Mouse (Mus musculus) embryo, embryonic 11.5 days (tissue): ENCODE data around the gene Gm266.

ENCODE experiments used
- DNase-seq: peaks from one replicate; pipeline ENCODE4 v3.0.0-alpha.2; 2012; ENCODE audit warnings: low read depth, low spot score

The Gm266 gene

DNA sequence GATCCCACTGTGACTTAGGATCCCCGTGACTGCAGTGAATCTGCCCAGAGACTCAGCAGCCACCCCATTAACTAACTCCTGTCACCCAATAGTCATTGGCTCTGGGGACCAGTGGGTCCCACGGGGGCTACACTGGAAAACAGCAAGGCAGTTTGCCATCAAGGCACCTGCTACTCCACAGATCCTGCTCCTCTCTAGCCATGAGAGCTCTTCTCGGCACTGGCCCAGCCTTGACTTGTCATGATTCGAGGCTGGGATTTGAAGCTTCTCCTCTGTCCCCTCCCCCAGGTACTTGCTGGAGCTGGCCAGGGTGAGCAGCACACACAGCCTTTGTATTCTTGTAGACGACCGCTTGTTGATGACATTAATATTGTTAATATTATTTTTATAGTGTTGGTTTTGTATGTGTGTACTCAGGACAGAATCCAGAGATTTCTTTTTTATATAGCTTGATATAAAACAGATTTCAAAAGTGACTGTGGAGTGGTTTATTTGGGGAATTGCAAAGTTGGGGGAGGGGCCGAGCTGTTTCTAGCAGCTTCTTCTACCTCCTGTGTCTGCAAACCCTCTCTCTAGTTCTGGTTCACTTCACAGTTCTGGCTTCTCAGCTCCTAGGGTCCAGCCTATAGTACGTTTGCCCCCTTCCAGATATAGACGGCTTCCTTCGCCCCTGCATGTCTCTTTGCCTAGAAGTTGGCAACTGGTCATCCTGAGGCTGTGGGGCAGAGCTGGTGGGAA lies 30.9 kb downstream of the Gm266 start:
- DNase-seq, result no peak

DNA sequence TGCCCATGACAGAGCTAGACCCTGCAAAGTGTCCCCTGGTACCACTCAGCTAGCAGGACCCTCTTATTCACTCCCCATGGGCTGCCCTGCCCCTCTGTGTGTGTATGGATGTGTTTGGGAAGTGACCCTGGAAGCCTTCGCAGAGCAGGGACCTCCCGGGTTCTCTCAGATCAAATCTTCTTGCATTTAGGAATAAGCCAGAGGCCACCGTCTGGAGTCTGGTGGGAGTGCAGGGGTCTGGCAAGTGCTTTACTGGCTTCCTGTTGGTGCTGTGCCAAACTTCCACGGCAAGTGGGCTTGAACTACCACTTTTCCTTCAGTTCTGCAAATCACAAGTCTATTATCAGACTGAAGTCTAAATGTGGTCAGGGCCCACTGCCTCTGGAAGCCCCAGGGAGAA lies 31.6 kb downstream of the Gm266 start:
- DNase-seq, result no peak

DNA sequence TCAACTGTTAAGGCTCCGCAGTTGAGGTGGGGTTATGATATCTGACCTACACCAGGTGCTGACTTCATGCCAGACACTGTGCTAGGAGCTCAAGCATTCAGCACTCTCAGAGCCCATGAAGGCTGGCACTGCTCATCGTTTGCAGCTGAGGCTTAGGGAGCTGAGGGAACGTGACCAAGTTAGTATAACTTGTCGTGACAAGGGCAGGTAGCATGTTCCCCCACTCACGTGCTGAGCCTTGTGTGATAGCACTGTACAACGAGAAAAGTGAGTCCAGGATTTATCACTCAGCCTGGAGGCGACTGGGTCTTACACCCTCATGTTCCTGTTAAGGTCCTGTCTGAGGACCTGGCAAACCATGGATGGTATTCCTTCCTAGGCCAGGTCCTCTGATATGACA lies 34.1 kb downstream of the Gm266 start:
- DNase-seq, result no peak

DNA sequence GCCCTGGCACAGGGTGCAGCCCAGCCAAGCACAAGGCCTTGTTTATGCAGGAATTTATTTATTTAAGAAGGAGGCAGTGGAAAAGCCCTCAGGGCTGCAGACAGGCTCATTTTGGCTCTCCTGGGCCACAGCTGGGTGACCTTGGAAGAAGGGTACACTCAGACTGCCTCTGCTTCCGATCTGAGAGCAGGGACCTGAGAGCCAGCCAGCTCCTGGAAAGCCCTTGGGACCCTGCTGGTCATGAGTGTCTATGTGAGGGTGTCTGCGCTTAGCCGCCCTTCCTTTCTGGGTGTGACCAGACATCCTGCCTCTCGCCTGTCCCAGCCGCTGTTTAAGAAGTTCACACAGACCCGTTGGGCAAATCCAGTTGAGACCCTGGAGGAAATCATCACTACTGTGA lies 35.3 kb downstream of the Gm266 start:
- DNase-seq, result no peak

DNA sequence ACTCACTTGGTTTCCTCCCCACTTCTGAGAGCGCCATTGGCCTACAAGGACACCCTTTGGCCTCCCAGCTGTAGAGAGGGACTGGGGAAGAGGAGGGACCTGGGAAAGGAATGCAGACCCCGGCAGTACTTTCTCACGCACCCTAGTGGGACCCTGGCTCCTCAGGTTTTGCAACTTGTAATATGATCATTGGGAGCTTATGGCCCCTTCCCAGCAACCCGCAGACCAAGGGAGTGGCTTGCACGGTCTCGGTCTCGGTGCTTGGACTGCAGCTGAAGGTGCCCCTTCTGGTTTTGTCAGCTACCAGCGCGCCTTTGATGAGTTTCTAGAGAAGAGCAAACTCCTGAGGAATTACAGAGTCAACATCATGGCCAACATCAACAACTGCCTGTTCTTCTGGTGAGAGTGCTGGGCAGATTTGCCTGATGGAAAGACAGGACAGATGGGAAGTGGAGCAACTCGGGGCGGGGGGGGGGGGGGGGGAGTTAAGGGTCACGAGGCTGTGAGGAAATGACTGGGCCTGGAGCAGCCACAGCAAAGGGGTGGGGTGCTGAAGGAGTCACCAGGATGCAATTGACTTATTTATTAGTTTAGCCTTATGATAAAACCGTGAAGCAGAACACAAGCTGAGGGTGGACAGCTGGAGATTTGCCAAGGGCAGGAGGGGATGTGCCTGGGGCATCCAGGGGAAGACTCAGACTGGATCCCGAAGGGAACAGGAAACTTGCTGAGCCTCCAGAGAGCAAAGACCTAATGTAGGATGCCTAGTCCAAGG lies 36.5 kb downstream of the Gm266 start:
- no peak for DNase-seq

DNA sequence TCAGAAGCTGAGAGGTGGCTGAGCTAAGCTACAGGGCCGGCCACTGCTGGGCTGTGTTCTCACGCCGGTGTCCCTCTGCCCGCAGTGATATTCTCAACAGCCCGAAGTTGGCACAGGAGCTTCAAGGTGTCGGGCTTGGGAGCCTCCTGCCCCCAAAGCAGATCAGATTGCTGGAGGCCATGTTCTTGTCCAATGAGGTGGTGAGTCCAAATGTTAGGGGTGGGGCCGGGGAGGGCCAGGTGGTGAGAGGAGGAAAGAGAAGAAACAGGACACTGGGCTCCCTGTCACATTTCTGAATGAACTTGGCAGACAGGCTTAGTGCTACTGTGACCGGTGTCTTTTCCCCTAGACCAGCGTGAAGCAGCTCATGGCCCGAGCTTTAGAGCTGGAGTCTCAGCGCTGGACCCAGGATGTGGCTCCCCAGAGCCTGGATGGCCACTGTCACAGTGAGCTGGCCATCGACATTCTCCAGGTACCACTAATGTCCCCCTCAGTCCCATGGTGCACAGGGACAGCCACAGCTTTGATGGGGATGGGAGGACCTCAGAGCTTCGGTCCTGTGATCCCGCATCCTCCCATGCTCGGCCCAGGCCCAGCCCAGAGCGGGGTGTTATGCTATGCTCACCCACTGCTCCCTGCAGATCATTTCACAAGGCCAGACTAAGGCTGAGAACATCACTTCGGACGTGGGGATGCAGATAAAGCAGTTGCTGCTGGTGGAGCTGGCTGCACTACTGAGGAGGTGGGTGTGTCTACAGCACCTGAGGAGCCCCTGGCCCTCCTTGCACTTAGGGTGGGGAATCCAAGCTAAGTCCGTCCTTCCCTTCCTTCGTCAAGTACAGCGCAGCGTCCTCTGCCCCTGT lies 37.5 kb downstream of the Gm266 start:
- no peak for DNase-seq

DNA sequence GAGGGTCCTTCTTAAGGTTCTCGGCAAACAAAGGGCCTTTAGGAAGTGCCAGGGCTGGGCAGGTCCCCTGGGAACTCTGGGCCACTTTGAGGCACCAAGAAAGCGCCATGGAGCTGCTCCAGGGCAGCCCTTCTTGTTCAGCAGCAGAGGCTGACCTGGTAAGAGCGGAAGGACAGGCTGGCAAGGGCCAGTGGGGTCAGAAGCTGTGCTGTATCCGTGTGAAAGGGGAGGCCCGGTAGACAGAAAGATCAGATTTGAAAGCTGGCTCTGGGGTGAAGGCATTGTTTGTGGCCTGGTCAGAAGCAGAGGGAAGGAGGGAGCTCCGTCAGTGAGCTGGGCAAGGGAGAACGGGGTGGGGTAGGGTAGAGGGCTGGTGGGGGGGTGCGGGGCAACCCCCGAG lies 38.3 kb downstream of the Gm266 start:
- no peak for DNase-seq

DNA sequence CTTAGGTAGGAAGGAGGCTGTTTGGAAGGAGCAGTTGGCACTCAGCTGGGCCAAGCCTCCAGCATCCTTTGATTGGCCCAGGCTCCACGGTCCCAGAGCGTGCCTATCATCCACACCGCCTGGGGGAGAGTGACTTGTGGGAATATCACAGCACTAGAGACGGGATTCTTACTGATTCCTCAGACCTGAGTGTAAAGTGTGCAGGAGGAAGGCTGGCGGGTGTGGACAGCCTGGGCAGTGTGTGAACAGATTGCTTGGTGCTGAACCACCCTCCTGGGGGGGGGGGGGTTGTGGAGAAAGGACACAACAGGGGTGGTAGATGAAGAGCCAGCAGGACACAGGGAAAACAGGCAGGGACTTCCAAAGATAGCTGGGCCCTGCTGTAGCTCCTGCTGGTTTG lies 38.9 kb downstream of the Gm266 start:
- no peak for DNase-seq

DNA sequence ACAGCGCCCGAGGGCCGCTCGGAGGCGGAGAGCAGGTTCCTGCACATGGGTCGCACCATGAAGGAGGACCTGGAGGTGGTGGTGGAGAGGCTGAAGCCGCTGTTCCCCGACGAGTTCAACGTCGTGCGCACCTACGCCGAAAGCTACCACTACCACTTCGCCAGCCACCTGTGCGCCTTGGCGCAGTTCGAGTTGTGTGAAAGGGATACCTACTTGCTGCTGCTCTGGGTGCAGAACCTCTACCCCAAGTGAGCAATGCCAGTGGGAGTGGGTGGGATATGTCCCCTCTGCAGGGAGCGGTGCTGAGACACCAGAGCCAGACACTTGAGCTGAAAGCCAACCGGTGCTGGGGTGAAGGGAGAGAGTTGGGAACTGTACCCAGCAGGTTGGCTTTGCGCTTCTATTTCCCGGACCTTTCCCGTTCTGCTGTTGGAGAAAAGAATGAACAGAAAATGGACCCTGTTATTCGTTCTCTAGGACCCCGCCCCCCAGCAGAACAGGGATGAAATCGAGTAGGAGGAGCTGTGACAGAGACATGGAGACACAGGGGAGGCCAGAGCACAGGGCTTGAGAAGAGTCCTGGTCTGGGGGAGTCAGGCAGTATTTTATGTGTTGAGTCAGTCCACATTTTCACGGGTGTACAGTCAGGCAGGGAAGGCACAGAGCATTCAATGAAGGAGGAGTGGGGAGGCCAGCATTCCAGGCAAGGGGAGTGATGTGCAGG lies 39.6 kb downstream of the Gm266 start:
- no peak for DNase-seq

DNA sequence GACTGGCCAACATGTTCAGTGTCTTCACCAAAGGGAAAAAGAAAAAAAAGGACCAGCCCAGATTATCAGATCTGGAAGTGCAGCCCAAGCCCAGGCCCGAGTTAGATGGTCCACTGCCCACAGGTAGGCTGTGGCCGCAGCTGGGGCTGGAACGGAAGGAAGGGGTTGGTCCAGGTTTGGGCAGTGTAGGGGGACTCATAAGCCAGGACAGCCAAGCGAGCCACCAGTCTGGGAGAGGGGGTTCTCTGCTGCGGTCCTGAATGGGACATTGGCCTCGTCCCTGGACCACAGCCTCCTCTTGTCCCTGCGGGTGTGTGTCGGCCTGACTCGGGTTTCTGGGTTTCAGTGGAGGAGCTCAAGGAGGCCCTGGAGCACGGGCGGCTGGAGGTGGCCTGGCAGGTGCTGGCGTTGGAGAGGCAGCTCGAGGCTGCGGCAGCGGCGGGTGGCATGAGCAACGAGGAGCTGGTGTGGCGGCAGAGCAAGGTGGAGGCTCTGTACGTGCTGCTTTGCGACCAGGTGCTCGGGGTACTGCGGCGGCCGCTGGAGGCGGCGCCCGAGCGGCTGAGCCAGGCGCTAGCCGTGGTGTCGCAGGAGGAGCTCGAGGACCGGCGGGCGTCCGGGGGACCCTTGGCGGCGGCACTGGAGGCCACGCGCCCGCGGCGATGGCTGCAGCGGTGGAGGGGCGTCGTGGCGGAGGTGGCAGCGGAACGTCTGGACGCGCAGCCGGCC lies 40.3 kb downstream of the Gm266 start:
- DNase-seq, result no peak

DNA sequence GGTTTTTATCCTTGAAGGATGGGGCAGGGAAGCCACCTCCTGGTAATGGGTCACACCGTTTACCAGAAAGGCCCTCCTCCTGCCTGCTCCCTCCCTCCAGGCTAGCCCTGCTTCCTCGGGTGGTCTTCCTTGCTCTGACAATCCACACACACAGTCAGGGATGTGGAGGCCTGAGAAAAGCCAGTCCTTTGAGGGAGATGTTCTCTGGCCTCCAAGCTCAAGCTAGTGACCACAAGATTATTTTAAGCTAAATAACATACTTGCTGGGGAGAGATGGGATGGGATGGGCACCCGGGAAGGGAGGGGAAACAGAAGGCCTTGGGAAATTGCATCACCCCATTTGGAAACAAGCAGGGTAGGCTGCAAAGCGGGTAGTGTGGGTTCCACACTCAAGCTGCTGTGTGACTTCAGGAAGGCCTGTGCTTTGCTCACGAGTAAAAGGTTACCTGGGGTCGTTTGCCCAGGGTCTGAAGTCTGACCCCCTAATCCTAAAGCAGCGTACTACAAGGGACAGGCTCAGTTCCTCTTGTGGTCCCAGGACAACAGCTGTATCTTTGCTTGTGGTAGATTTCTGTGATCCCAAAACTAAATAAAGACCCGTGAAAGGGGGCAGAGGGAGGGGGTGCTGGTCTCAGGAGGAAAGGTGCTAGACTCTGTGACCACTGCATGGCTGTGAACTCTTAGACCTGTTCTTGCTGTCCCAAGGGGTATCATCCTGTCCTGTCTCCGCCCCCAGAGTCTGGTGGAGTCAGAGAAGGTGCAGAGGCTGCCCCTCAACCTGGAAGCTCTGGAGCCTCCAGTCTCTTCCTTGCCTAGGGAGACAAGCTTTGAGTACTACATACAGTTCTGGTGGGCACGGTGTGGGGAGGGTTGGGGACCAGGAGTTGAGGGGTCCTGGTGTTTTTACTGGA lies 41.4 kb downstream of the Gm266 start:
- no peak for DNase-seq

DNA sequence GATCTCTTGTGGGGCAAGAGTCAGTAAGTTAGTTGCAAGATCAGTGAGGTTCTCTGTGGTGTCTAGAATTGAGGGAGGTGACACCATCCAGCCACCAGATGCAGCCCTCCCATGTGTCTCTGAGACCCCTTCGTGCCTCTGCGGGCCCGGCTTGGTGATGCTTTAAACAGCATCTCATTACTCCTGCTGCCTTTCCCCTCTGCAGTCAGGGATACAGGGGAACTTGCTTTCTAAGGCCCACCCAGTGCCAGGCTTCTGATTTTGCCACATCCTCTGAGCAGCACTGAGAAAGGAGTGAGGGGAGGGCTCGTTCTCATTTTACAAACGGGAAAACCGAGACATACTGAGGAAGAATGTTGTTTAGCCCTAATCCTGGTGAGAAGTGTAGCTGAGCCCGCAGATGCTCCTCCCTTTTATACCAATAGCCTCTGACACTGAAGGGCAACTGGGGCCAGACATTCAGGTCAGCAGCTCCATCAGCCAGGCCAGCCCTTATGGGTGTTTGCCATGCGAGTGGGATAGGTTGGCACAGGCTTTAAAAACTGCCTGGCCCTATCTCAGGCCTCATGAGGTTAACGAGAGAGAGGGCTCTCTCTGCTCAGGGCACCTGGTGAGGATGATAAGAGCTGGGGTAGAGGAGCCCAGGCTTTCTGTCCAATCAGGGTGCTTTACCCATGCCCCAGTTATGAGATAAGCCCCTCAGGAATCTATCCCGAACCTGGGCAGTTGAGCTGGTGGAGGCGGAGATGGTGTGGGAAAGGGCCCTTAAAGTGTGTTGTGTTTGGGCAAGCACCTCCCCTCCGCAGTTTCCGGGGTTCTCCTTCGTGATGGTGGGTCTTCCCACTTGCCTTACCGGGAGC lies 42.4 kb downstream of the Gm266 start:
- no peak for DNase-seq

DNA sequence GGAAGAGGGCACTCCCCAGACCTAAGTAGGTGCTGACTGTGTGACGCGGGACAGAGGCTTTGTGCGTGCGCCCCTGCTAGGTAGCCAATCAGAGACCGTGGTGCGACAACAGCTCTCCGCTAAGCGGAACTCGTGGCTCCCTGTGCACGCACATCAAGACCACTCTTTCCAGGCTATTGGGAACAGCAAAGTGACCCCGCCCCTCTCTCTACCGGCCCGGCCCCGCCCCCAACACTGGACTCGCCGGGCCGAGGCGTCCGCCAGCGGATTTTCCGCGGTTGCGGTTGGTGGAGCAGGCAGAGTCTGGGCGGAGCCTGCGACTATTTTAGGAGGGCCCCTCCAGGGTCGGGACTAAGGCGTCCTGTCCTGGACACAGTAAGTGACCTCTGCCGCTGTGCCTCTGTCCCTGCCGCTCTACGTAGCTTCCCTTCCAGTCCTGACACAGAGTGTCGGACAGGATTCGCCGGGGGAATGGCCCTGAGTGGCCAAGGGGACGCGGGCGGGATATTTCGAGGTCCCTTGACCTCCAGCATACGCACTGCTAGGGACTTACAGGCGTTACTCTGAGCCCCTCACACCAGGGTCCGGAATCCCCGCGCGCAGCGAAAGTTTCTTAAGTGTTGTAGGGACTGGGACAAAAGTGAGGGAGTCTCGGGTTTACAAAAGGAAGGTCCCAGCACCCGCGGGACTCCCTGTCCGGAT lies 43.2 kb downstream of the Gm266 start, which contains the start of gene Tnfaip2:
Tnfaip2 (plus strand) TSS at position 161 of the 702 bp plus-strand sequence.
- DNase-seq, result no peak

DNA sequence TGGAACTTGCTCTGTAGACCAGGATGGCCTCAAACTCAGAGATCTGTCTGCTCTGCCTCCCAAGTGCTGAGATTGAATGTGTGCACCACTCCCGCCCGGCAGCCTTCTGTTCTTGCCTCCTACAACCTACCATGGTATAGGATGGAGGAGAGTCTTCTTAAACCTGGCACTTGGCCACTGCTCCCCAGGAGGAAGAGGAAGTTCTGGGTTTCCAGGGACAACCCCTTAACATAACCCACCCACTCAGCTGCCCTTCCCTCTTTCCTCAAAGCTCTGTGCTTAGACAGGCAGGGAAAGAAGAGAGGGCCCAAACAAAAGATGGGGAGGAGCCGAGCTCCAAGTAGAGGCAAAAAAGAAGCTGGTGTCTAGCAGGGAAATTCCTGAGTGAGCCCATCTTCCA lies 44.1 kb downstream of the Gm266 start:
- DNase-seq, result no peak

DNA sequence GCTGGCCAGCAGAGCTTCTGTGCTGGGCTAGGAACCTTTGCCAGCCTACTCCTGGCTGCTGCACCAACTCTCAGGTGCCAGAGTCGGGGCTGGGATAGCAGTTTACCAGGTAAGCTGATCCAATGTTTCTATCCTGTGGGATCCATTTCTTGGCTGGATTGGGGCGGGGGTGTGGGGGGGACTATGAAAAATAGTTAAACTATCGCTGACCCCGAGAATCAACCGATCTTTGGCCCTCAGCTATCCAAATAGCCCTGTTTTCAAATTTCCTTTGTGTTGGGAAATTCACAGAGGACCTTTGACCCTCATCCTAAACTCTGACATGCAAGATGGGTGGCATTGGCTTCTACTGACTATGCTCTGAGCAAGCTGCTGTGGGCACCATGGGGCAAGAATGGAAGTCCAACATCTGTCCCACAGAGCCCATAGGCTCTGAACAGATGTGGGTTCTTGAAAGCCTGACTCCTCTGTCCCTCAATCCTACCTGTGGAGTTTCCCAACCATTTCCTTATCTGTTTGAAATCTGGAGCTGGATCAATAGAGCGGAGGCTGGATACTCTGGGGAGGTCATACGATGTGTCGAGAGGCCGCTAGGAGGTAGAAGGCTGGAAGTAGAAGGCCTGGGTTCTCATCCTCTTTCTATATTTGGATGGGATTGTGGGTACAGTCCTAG lies 44.8 kb downstream of the Gm266 start:
- no peak for DNase-seq

DNA sequence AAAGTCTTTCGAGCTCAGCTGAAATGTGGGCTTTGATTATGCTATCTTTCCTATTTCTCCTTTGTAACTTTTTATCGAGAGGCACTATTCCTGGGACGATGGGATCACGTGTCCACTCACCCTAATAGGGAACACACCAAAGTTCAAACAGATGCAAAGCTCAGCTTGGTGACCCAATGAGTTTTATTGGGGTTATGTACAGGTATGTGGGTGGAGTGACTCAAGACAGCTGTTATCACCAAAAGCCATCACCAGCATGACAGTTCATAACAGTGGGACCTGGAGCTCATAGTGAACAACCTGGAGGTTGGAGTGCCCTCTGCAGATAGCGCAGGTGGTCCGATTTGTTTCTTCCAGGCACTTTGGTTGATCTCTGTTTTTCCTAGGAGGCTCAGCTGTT lies 46.8 kb downstream of the Gm266 start:
- no peak for DNase-seq

DNA sequence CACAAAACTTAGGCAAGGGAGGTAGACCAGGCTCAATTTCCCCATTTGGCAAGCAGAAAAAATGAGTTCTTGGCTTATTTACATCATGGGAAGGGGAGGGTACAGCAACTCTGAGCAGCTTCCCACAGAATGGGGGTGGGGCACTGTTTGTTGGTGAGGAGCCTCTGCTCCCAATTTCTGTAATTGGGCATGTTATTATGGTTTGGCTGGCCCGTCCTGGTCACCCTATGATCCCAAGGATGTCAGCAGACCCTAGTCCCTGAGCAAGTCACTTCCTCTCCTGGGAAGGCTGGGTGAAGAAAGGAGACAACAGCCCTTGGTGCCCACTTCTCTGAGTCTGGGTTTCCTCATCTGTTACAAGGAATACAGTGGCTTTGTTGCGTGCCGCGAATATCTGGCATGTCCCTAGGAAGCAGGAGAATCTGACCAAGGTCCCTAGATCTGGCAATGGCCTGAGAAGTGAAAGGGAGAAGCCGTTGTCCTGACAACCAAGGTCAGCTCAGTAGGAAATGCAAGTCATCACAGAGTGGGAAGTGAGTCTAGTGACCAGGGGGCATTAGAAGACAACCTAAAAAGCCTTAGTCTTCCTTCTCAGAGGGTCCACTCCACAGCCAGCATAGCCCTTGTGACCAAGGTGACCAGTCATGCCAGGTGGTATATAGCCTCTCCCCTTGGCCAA lies 48.3 kb downstream of the Gm266 start:
- no peak for DNase-seq
